Mouse (Mus musculus) bone marrow macrophage, adult 2 months (primary cell): ENCODE results near the gene Clpp.

Experiments
- CTCF ChIP-seq: IDR thresholded peaks from 2 replicates; pipeline ENCODE4 v1.5.1; 2012; ENCODE audit warnings: low read depth, mild to moderate bottlenecking, low read length, moderate library complexity
- POLR2A ChIP-seq: IDR thresholded peaks from 2 replicates; pipeline ENCODE4 v1.6.1; 2012; ENCODE audit warnings: mild to moderate bottlenecking, low read depth, low read length, borderline replicate concordance

GRCm38 (mm10) chr17:56982013-56982412 lies 8.1 kb upstream of the Clpp start, which contains the start of gene Acer1:
- TF ChIP-seq CTCF = no peak
- TF ChIP-seq POLR2A = no peak
